Mouse (Mus musculus) left cerebral cortex, adult 9 months (tissue): ENCODE measurements around the gene Mslnl.

ENCODE experiments used
- DNase-seq, 2 experiments: peaks; one replicate each; pipeline ENCODE4 v3.0.0; 2022; ENCODE audit warnings: low spot score in 2 of 2

Mslnl gene

GRCm38 (mm10) chr17:25785281-25785745, 49.5 kb downstream of the Mslnl start, which contains the start of gene Haghl:
Haghl (minus strand) TSS chr17:25785673.
- DNase-seq = peak; percentile 85 to 98

- DNase-seq = no peak
These were observed 50.4 kb downstream of the Mslnl start, which contains the start of gene Ccdc78 for GRCm38 (mm10) chr17:25786280-25786679. Ccdc78 (plus strand) TSS chr17:25786580.

GRCm38 (mm10) chr17:25786781-25787504, 51.1 kb downstream of the Mslnl start:
- no peak for DNase-seq

- no peak for DNase-seq
These were observed 55.5 kb downstream of the Mslnl start for GRCm38 (mm10) chr17:25791320-25791842.

GRCm38 (mm10) chr17:25791843-25792527, 56.1 kb downstream of the Mslnl start:
- peak in 1 of 2 experiments; percentile 87 for DNase-seq

DNA sequence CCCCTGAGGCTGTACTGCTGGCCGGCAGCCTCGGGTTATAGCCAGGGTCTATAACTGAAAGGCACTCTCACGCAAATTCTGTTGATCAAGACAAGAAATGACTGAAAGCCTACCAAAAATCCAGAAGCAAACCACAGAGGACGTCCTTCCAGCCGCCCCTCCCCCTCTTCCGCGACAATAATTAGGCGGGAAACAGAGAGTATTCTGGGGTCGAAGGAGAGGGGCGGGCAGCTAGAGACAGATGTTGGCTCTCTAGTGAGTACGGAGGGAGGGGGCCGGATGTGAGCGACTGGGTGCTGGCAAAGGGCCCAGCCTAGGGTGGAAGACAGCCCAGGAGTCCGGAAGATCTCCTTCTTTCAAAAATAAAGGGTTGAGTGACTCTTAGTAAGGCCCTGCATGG, 56.8 kb downstream of the Mslnl start, which contains the start of gene Fam173a:
Fam173a (minus strand) TSS at position 287 of the 400 bp plus-strand sequence.
- DNase-seq = peak in 1 of 2 experiments; percentile 72

DNA sequence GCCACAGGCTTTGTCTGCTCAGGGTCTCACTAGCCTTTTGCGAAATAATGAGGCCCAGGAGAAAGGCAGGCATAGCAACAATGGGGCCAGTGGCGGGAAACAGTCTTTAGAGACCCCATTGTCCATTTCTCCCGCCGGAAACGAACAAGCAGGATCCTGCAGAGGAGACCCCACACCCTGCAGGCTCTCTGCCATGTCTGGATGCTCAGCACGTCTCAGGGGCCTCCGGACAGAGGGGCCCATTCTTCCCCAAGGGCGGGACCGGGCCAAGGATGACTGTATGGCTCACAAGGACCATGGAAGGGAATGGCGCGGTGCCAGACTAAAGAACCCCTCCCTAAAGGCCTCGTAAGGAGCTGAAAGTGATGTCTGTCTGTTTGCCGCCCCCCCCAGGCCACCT, 58.4 kb downstream of the Mslnl start:
- DNase-seq = no peak

- no peak for DNase-seq
These were observed 59.2 kb downstream of the Mslnl start for GRCm38 (mm10) chr17:25794998-25795397.

DNA sequence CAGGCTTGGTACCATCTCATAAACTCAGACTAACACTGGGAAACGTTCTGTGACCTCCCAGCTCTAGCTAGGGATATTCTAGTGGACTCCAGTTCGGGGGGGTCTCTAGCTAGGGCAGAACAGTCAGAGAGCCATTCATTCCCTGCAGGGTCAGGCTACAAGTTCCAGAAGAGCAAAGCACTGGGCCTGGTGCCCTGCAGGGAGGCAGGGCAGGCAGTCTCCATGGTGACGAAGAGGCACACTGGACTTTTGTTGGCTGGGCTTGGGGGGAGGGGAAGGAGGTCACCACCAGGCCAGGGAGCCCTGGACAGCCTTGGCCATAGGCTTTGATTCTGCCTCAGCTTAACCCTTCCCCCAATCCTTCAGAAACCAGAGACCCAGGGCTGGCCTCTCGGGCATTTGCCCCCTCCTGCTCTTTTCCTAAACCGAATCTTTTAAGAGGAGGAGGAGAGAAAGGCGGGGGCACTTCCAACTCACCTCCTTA, 59.8 kb downstream of the Mslnl start, which contains the start of gene AC134908.4:
AC134908.4 (minus strand) TSS at position 51 of the 484 bp plus-strand sequence.
- DNase-seq = peak; percentile 67 to 74

GRCm38 (mm10) chr17:25796211-25796771, 60.4 kb downstream of the Mslnl start:
- DNase-seq = no peak

- peak in 1 of 2 experiments; percentile 68 for DNase-seq
These were observed 61.1 kb downstream of the Mslnl start, which contains the start of gene Metrn for GRCm38 (mm10) chr17:25796951-25797369. Metrn (minus strand) TSS chr17:25797136.
